In genomic region chr14:117716305-117716704, GRCm38 (mm10) we compare ENCODE assay signal across 27 mouse cellular contexts.
DNase-seq lines count a peak whose midpoint lies in the region; ATAC-seq lines count a peak whose summit lies in the region.
"Had no signal": no experiment of that assay in that cellular context is flagged by ENCODE, and none has a peak within 500 bp of the region (broad histone marks: within the 10 kb centered on the region; RNA-seq: fewer than 3 reads in every experiment).

No protein-coding gene starts in this region.

- DNase-seq in midbrain, embryonic 11.5 days (ENCODE audit: low spot score, missing footprints): peak; percentile 51
- no peak for DNase-seq in midbrain, embryonic 10.5 days (ENCODE audit: low spot score)
- DNase-seq in gastrocnemius, adult 18-20 months (ENCODE audit: low spot score): no peak
- no peak for DNase-seq in adrenal gland, postnatal 25 days
- DNase-seq: adrenal gland, adult 8-10 months; adrenal gland, postnatal 14 days; B cell, adult 2 months; cerebellum, adult 11 months; cerebellum, adult 18-20 months; cerebellum, adult 8-10 months; cerebellum, adult 9-11 months; cerebellum, postnatal 25 days; embryo, embryonic 11 days had no signal

- H3K4me1 ChIP-seq in midbrain, embryonic 11.5 days (ENCODE audit: control insufficient read depth, insufficient read depth, low read length): no peaks in the 10 kb centered on the region
- no peaks in the 10 kb centered on the region for H3K4me1 ChIP-seq in midbrain, embryonic 10.5 days
- H3K4me1 ChIP-seq: embryonic facial prominence, embryonic 15.5 days; forebrain, embryonic 10.5 days; forebrain, embryonic 12.5 days had no signal

- no peaks in the 10 kb centered on the region for H3K9me3 ChIP-seq in midbrain, embryonic 11.5 days (ENCODE audit: control insufficient read depth, low read length)
- no peaks in the 10 kb centered on the region for H3K9me3 ChIP-seq in midbrain, embryonic 10.5 days (replicated peaks)
- H3K9me3 ChIP-seq: embryonic facial prominence, embryonic 13.5 days; embryonic facial prominence, embryonic 15.5 days; forebrain, embryonic 10.5 days; forebrain, embryonic 12.5 days had no signal

- H3K4me2 ChIP-seq in midbrain, embryonic 11.5 days: no peak overlapping the region
- H3K4me2 ChIP-seq: embryonic facial prominence, embryonic 13.5 days; embryonic facial prominence, embryonic 15.5 days; forebrain, embryonic 12.5 days had no signal

- 93% methylated on average over 3 of the region's 3 CpGs for WGBS in midbrain, embryonic 11.5 days
- WGBS in midbrain, embryonic 10.5 days: 95% methylated on average over 3 of the region's 3 CpGs

- no peaks in the 10 kb centered on the region for H3K27me3 ChIP-seq in midbrain, embryonic 11.5 days (ENCODE audit: control insufficient read depth, insufficient read depth, low read length)
- H3K27me3 ChIP-seq in midbrain, embryonic 10.5 days (ENCODE audit: low read depth, poor library complexity, severe bottlenecking): no peaks in the 10 kb centered on the region
- H3K27me3 ChIP-seq: CH12.LX; embryonic facial prominence, embryonic 13.5 days; embryonic facial prominence, embryonic 15.5 days; forebrain, embryonic 12.5 days; Patski had no signal

- H3K4me3 ChIP-seq in midbrain, embryonic 11.5 days (ENCODE audit: low read depth, low read length): no peak overlapping the region
- H3K4me3 ChIP-seq in midbrain, embryonic 10.5 days: no peak overlapping the region
- H3K4me3 ChIP-seq: embryonic facial prominence, embryonic 13.5 days; embryonic facial prominence, embryonic 15.5 days; erythroblast, embryonic 14.5 days; forebrain, embryonic 10.5 days; forebrain, embryonic 12.5 days had no signal

- no peak overlapping the region for H3K27ac ChIP-seq in midbrain, embryonic 11.5 days (ENCODE audit: low read depth, low read length)
- H3K27ac ChIP-seq in midbrain, embryonic 10.5 days (replicated peaks): no peak overlapping the region
- H3K27ac ChIP-seq: embryonic facial prominence, embryonic 13.5 days; embryonic facial prominence, embryonic 15.5 days; forebrain, embryonic 10.5 days; forebrain, embryonic 12.5 days had no signal

- H3K9ac ChIP-seq in midbrain, embryonic 11.5 days (ENCODE audit: low read length): no peak overlapping the region
- H3K9ac ChIP-seq: embryonic facial prominence, embryonic 13.5 days; embryonic facial prominence, embryonic 15.5 days; forebrain, embryonic 12.5 days had no signal

- no peak for ATAC-seq in midbrain, embryonic 11.5 days (ENCODE audit: low FRiP score)
- peak; percentile 85 for ATAC-seq in megakaryocyte, adult 5-6 weeks (ENCODE audit: poor library complexity, severe bottlenecking)
- 0 out of 2 replicates have a peak, but pooled peaks have one; percentile 43 for ATAC-seq in monocyte, adult 5-6 weeks (replicated peaks; ENCODE audit: insufficient number of reproducible peaks, low FRiP score, low TSS enrichment, poor library complexity, severe bottlenecking)
- ATAC-seq: activated CD4-positive, CD25-positive, alpha-beta regulatory T cell, adult 4 months; CD4-positive, CD25-positive, alpha-beta regulatory T cell, adult 4 months; forebrain, embryonic 14.5 days; forebrain, embryonic 16.5 days; Patski had no signal

- H3K36me3 ChIP-seq in midbrain, embryonic 11.5 days (ENCODE audit: control insufficient read depth, insufficient read depth, low read length): no peaks in the 10 kb centered on the region
- no peaks in the 10 kb centered on the region for H3K36me3 ChIP-seq in midbrain, embryonic 10.5 days
- H3K36me3 ChIP-seq: embryonic facial prominence, embryonic 13.5 days; embryonic facial prominence, embryonic 15.5 days; forebrain, embryonic 10.5 days; forebrain, embryonic 12.5 days; G1E had no signal
